Comparison of ENCODE assay signal across 7 mouse cellular contexts in the genomic region with DNA sequence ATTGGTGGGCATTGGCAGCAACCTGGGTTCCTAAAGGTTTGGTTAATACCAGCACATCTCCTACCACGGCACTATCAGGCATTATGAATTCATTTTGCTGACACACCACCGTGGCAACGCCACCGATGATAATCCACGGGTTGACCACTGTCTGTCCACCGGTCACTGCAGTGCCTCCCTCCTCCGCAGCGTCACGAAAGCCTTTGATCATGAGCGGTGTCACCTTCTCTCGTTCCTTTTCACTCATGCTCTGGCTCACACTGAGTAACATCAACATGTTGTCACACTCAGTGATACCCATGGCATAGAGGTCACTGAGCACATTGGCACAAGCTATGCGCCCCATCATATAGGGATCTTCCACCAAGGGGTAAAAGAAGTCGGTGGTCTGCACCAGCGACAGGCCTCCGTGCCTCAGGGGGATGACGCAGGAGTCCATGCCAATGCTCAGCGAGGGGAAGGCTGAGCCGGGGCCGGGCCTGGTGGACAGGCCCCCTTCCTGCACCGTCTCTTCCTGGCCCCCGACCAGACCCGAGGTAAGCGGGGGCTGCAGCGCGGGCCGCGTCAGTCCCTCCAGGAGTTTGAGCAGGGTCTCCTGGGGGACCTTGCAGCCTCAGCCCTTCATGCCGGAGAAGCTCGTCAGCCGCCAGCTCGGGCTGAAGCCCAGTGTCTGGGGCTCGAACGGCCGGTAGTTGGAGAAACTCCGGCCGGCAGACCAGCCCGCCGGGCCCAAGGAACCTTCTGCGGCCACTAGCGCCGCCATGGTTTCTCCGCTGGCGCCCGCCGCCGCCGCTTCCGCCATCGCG. TPM values are rescaled to one million over a fixed set of nuclear protein-coding genes. Genes with fewer than 3 reads are reported as not detected.
DNase-seq lines count a peak whose midpoint lies in the region; ATAC-seq lines count a peak whose summit lies in the region.

No protein-coding gene starts in this region.

- H3K4me3 ChIP-seq in brown adipose tissue, adult 24 weeks (ENCODE audit: insufficient read depth, low read depth, low read length): peak overlapping the region; percentile 85

- ATAC-seq in erythroid progenitor cell, adult 5-6 weeks (replicated peaks; ENCODE audit: low FRiP score, poor library complexity, severe bottlenecking): peak; percentile 23
- ATAC-seq in megakaryocyte, adult 5-6 weeks (ENCODE audit: poor library complexity, severe bottlenecking): peak; percentile 5; the same call in 1 of the 2 replicates

- H3K27ac ChIP-seq in brown adipose tissue, adult 24 weeks (replicated peaks; ENCODE audit: low read depth, low read length): peak overlapping the region; percentile 85

- DNase-seq in right cerebral cortex, postnatal 4 days: peak; percentile 48
- no peak for DNase-seq in right cerebral cortex, postnatal 36 days (ENCODE audit: low spot score in 2 of 2)
- DNase-seq in induced T-regulatory cell, adult 2 months (ENCODE audit: low read depth): peak; percentile 52
- no peak for DNase-seq in T-cell, adult 2 months (ENCODE audit: low spot score)

- H3K4me1 ChIP-seq in brown adipose tissue, adult 24 weeks (ENCODE audit: control insufficient read depth, insufficient read depth, insufficient read length, low read length): peaks cover 12% of the 10 kb centered on the region; the same call in 1 of the 2 replicates

RNA-seq across cellular contexts. Expression of gene Sephs2, which starts 0.5 kb away (rescaled TPM):
- 125 and 144 TPM in 2 replicates for polyA plus RNA-seq in brown adipose tissue, adult 24 weeks (2012; ENCODE audit: insufficient read depth, insufficient read length, missing spikeins)
- 16.8 and 18.0 TPM in 2 replicates for total RNA-seq in erythroid progenitor cell, adult 5-6 weeks (2015; ENCODE audit: low replicate concordance)
- 25.8 and 29.0 TPM in 2 replicates for total RNA-seq in erythroid progenitor cell, adult 5-6 weeks (2017; ENCODE audit: low replicate concordance)
- total RNA-seq in megakaryocyte, adult 5-6 weeks (2015): 55.5 and 61.6 TPM in 2 replicates
- total RNA-seq in megakaryocyte, adult 5-6 weeks (2017): 130 and 138 TPM in 2 replicates

RNA-seq across cellular contexts. Expression of gene Dctpp1, which starts 12.8 kb away (rescaled TPM):
- polyA plus RNA-seq in brown adipose tissue, adult 24 weeks (2012; ENCODE audit: insufficient read depth, insufficient read length, missing spikeins): 38.1 and 41.3 TPM in 2 replicates
- total RNA-seq in erythroid progenitor cell, adult 5-6 weeks (2015; ENCODE audit: low replicate concordance): 12.2 and 21.6 TPM in 2 replicates
- 6.2 and 11.1 TPM in 2 replicates for total RNA-seq in erythroid progenitor cell, adult 5-6 weeks (2017; ENCODE audit: low replicate concordance)
- 32.1 and 45.3 TPM in 2 replicates for total RNA-seq in megakaryocyte, adult 5-6 weeks (2015)
- total RNA-seq in megakaryocyte, adult 5-6 weeks (2017): 23.3 and 31.0 TPM in 2 replicates

RNA-seq across cellular contexts. Expression of gene Itgal, which starts 22.7 kb away (rescaled TPM):
- 1.1 and 2.3 TPM in 2 replicates for polyA plus RNA-seq in brown adipose tissue, adult 24 weeks (2012; ENCODE audit: insufficient read depth, insufficient read length, missing spikeins)
- total RNA-seq in erythroid progenitor cell, adult 5-6 weeks (2015; ENCODE audit: low replicate concordance): 14.3 and 18.7 TPM in 2 replicates
- total RNA-seq in erythroid progenitor cell, adult 5-6 weeks (2017; ENCODE audit: low replicate concordance): 2.1 and 3.9 TPM in 2 replicates
- 117 and 130 TPM in 2 replicates for total RNA-seq in megakaryocyte, adult 5-6 weeks (2015)
- total RNA-seq in megakaryocyte, adult 5-6 weeks (2017): 59.4 and 72.4 TPM in 2 replicates

RNA-seq across cellular contexts. Expression of gene Zfp771, which starts 29.2 kb away (rescaled TPM):
- polyA plus RNA-seq in brown adipose tissue, adult 24 weeks (2012; ENCODE audit: insufficient read depth, insufficient read length, missing spikeins): 7.1 and 14.4 TPM in 2 replicates
- total RNA-seq in erythroid progenitor cell, adult 5-6 weeks (2015; ENCODE audit: low replicate concordance): 4.0 TPM in 1 of 2 replicates, not detected in the other
- total RNA-seq in erythroid progenitor cell, adult 5-6 weeks (2017; ENCODE audit: low replicate concordance): 0.26 TPM in 1 of 2 replicates, not detected in the other
- total RNA-seq in megakaryocyte, adult 5-6 weeks (2015): 0.96 and 1.8 TPM in 2 replicates
- total RNA-seq in megakaryocyte, adult 5-6 weeks (2017): 0.28 and 0.73 TPM in 2 replicates

RNA-seq across cellular contexts. Expression of gene Sept1, which starts 40.4 kb away (rescaled TPM):
- polyA plus RNA-seq in brown adipose tissue, adult 24 weeks (2012; ENCODE audit: insufficient read depth, insufficient read length, missing spikeins): 10.9 and 19.3 TPM in 2 replicates
- total RNA-seq in erythroid progenitor cell, adult 5-6 weeks (2015; ENCODE audit: low replicate concordance): 36.0 and 65.2 TPM in 2 replicates
- total RNA-seq in erythroid progenitor cell, adult 5-6 weeks (2017; ENCODE audit: low replicate concordance): 24.0 and 44.4 TPM in 2 replicates
- total RNA-seq in megakaryocyte, adult 5-6 weeks (2015): 36.2 and 36.8 TPM in 2 replicates
- 31.2 and 42.7 TPM in 2 replicates for total RNA-seq in megakaryocyte, adult 5-6 weeks (2017)

Comparison
In these comparisons a context has a peak if more than half of its experiments do, and no peak if none do; other contexts are left out.
1. DNase-seq: peak in right cerebral cortex, postnatal 4 days (single experiment) and induced T-regulatory cell, adult 2 months (single experiment); none in right cerebral cortex, postnatal 36 days (0 of 2) and T-cell, adult 2 months (single experiment).